Mouse (Mus musculus) macrophage (primary cell): ENCODE results near the gene Ss18l1. TPM values are rescaled to one million over a fixed set of nuclear protein-coding genes. Genes with fewer than 3 reads are reported as not detected.
A peak's percentile ranks its signal among the peaks of the same experiment; 100 is the strongest.

Experiments used
- H3K27ac ChIP-seq: fragments of 350-480 bp; formaldehyde crosslinking; 2 replicates; pipeline ENCODE4 v1.9.0; 2021
- H3K36me3 ChIP-seq: fragments of 350-480 bp; formaldehyde crosslinking; 2 replicates; pipeline ENCODE4 v1.9.0; 2021; ENCODE audit errors: inconsistent target
- H3K4me3 ChIP-seq: fragments of 350-480 bp; formaldehyde crosslinking; 2 replicates; pipeline ENCODE4 v1.9.0; 2021; ENCODE audit errors: inconsistent target
- H3K79me2 ChIP-seq: fragments of 350-480 bp; formaldehyde crosslinking; 2 replicates; pipeline ENCODE4 v1.9.0; 2021; ENCODE audit errors: inconsistent target
- WGBS: methylation state at CpG from one replicate; pipeline ENCODE4 v1.1.7; 2026; ENCODE audit warnings: inconsistent platforms; ENCODE audit not compliant: missing documents; 5-methylcytosine and 5-hydroxymethylcytosine counted together
- polyA plus RNA-seq: library from polyadenylated mRNA; stranded (reverse); fragments of 250-400 nt; gene quantifications from 3 replicates; pipeline ENCODE4 v1.2.4, GENCODE M21; 2018; ENCODE audit warnings: inconsistent platforms

The Ss18l1 gene
- polyA plus RNA-seq, 1 experiment from 2014 or later: 2.5 TPM

DNA sequence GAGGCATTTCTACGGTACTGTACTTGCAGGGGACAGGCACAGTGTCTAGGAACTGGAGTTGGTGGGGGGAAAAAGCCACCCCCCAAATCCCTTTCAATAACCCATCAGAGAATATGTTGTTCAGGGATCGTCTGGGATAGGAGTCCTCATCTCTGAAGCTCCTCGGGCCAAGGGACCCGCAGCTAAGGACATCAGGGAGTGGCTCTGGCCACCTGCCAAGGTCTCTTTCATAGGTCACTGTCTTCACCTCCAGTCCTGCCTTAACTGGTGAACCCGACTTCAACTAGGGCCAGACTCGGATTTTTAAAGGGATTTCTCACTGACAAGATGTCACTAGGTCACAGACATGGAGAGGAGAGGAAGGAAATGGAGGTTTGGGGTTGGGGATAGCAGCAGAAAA, 66.0 kb downstream of the Ss18l1 start:
- Histone ChIP-seq H3K79me2 (no peaks in the 10 kb centered on the region), H3K27ac (no peak overlapping the region), H3K36me3 (no peaks in the 10 kb centered on the region), H3K4me3 (no peak overlapping the region)
- 33% methylated on average over 6 of the region's 6 CpGs for WGBS

DNA sequence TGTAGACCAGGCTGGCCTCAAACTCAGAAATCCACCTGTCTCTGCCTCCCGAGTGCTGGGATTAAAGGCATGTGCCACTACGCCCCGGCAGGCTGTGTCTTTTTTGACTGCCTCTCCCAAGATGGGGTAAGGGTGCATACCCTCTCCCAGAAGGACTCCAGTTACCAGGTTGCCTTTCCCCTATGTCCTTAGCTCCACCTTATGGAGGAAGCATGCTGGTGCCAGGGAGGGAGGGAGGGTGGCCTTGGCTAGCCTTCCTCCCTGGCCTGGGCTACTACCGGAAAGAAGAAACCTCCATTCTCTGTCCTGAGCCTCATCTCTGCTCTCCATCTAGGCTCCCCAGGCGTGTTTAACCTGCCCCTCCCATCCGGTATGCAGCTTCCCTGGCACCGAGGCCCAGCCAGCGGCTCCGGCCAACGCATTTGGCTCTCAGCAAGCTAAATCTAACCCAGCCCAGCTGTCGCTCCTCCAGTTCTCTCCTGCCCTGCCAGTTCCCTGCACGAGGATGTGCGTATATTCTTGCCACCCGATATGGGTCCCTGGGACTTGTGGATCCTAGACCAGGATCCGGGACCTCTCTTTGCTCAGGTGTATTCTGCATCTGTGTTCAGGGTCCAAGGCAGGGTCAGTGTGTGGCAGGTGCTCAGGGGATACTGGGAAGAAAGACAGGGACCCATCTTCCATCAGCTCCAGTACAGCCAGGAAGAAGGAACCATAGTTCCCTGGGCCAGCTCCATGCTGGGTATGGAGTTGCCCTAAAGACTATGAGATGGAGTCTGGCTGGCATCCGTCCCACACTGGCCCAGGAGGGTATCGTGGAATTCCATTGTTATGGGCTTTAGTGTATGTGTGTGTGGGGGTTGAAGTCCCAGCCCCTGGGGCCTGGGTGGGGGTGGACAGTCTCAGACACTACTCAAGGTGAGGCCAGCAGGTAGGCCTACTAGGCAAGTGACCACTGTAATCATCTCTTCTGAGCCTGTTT, 71.9 kb downstream of the Ss18l1 start:
- Histone ChIP-seq H3K79me2 (no peaks in the 10 kb centered on the region), H3K27ac (no peak overlapping the region), H3K4me3 (no peak overlapping the region), H3K36me3 (no peaks in the 10 kb centered on the region)
- WGBS: 90% methylated on average over 12 of the region's 17 CpGs

- Histone ChIP-seq H3K27ac (no peak overlapping the region), H3K79me2 (peaks cover 5% of the 10 kb centered on the region; the same call in 1 of the 2 replicates), H3K4me3 (no peak overlapping the region), H3K36me3 (no peaks in the 10 kb centered on the region)
- 42% methylated on average over 6 of the region's 6 CpGs for WGBS
Measured at GRCm38 (mm10) chr2:180115279-180115678, 73.0 kb downstream of the Ss18l1 start.

GRCm38 (mm10) chr2:180116081-180116493, 73.8 kb downstream of the Ss18l1 start:
- no peaks in the 10 kb centered on the region for H3K36me3 ChIP-seq
- H3K79me2 ChIP-seq: peaks cover 13% of the 10 kb centered on the region; the same call in 1 of the 2 replicates
- H3K4me3 ChIP-seq: no peak overlapping the region
- 34% methylated on average over 10 of the region's 10 CpGs for WGBS
- H3K27ac ChIP-seq: no peak overlapping the region

DNA sequence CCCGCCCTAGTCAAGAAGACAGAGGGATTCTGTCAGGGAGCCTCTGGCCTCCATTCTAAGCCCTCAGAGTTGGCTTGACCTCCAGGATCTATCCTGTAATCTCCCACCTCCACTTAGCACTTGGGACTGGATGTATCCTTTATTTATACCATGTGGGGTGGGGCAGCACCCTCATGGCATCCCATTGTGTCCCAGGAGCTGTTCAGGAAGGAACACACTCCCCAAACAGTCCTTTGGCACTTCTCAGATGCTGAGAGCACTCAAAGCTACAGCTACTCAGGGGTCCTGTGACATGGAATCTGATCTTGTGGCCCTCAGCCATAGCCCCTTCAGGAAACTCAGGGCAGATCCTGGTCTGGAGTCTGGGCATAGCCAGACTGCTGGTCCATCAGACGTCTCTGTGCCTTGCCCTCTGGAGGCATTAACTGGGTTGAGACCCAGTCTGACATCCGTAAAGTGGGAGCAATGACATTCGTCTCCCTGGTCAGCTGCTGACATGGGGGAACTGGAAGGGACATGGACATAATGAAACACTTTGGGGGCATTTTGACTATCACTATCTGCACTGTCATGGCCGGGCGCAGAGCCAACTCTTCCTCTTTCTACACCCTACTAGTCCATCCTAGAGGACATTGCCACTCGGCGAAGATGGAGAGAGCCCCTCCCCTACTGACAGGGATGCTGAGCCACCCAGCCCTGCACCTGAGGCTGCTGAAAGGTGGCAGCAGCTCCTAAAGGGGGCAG, 74.6 kb downstream of the Ss18l1 start:
- WGBS: 76% methylated on average over 8 of the region's 8 CpGs
- no peaks in the 10 kb centered on the region for H3K36me3 ChIP-seq
- no peak overlapping the region for H3K27ac ChIP-seq
- no peak overlapping the region for H3K4me3 ChIP-seq
- H3K79me2 ChIP-seq: peaks cover 21% of the 10 kb centered on the region; the same call in 1 of the 2 replicates

DNA sequence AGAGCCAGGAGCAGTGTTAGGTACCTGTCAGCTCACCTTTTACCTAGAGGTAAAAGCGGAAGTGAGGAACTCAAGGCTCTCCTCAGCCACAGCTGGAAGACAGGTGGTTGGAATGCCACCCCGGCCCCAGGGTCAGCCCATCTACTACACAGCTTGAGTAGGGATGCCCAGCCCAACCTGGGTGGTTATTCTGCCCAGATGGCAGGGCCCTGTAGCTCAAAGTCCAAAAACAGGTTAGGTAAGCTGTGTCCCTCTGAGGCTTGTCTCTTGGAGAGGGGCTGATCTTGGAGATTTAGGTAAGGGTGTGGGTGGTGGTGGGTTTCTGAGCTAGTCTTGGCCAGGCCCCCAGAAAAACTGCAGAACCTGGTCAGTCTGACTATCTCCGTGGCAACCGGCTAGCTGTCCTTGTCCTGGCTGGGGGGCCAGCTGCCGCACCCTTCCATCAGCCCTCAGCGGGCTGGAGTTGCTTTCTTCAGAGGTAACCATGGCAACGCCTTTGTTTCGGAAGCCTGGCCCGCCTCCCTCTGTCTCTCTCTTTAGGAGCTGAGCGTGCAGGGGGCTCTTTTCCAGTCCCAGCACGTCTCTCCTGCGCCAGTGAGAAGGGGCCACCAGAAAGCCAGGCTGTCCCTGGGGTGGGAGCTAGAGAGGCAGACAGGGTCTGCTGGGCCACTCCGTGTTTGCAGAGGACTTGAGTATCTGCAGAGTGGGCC, 75.3 kb downstream of the Ss18l1 start:
- no peak overlapping the region for H3K4me3 ChIP-seq
- WGBS: 43% methylated on average over 12 of the region's 13 CpGs
- H3K27ac ChIP-seq: no peak overlapping the region
- no peaks in the 10 kb centered on the region for H3K36me3 ChIP-seq
- H3K79me2 ChIP-seq: peaks cover 27% of the 10 kb centered on the region; the same call in 1 of the 2 replicates

DNA sequence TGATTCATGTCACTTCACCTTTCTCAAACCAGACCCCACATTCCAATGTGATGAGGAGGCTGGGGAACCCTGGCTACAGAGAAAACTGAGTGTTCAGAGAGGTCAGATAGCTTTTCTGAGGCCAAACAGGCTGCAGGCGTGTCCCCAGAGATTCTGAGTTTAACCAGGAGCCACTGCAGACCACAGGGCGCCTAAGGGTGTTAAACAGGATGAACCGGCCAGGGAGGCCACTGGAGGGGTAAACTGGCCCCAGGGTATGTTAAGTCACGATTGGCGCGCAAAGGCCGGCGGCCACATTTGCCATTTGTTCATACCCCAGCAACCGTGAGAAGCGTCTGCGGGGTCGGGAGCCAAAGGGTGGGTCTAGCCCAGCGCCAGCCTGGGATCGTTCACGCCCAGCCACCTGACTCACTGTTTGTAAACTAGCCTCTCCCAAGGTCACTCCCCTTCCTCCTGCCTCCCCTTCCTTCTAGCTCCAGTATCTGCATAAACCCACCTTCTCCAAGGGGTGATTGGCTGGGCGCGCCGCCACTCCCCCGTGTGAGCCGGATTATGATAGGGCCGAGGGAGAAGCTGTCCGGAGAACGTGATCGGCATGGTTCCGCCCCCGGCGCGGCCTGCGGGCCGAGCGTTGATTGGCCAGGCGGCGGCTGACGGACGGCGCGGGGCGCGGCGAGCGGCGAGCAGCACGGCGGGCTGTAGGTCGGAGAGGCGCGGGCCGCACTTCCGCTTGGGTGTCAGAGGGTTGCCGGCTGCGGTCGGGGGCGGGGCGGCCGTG, 76.5 kb downstream of the Ss18l1 start, which contains the start of gene Osbpl2:
Gene Osbpl2, plus strand, starts transcription at position 646 of the 778 bp plus-strand sequence.
- Histone ChIP-seq H3K27ac (peak within 1 kb of the TSS; percentile 13; the same call in 1 of the 2 replicates), H3K79me2 (peaks cover 39% of the 10 kb centered on the region; the same call in 1 of the 2 replicates), H3K4me3 (peak within 1 kb of the TSS; percentile 43), H3K36me3 (no peaks in the 10 kb centered on the region)
- WGBS: under 1% methylated on average over 52 of the region's 55 CpGs

Other genes with a start within 250 kb of the Ss18l1 start
- 10.4 to 14.0 TPM (median 11.8 TPM) in 3 replicates for gene Taf4, start 65.9 kb upstream of the Ss18l1 start, polyA plus RNA-seq
- 13.6 to 45.7 TPM (median 15.5 TPM) in 3 replicates for gene Lsm14b, start 17.5 kb upstream of the Ss18l1 start, polyA plus RNA-seq
- gene Psma7, start 76 bp upstream of the Ss18l1 start, polyA plus RNA-seq: 143 to 206 TPM (median 153 TPM) in 3 replicates
- 3.7 to 10.9 TPM (median 9.9 TPM) in 3 replicates for gene Mtg2, start 28.1 kb downstream of the Ss18l1 start, polyA plus RNA-seq
- gene Hrh3, start 62.0 kb downstream of the Ss18l1 start, polyA plus RNA-seq: not detected in 3 replicates
- gene Osbpl2, start 76.8 kb downstream of the Ss18l1 start, polyA plus RNA-seq: 18.2 to 41.4 TPM (median 20.2 TPM) in 3 replicates
- 52.2 to 95.7 TPM (median 55.8 TPM) in 3 replicates for gene Adrm1, start 129.0 kb downstream of the Ss18l1 start, polyA plus RNA-seq
- gene Lama5, start 183.3 kb downstream of the Ss18l1 start, polyA plus RNA-seq: not detected in 3 replicates
- gene Rps21, start 214.9 kb downstream of the Ss18l1 start, polyA plus RNA-seq: 350 to 1,718 TPM (median 1,499 TPM) in 3 replicates
- gene Cables2, start 231.0 kb downstream of the Ss18l1 start, polyA plus RNA-seq: 5.9 to 8.4 TPM (median 6.4 TPM) in 3 replicates
- not detected in 3 replicates for gene Rbbp8nl, start 247.4 kb downstream of the Ss18l1 start, polyA plus RNA-seq